Mouse (Mus musculus) Muller cell, postnatal 12 days (primary cell): ENCODE measurements around the gene Spin2d.
"Not testable (repeated sequence)": the region's sequence is repeated elsewhere in the genome, so short reads cannot be mapped to it uniquely, and the experiment has no call there.

Source experiments
- DNase-seq: peaks from one replicate; pipeline ENCODE4 v3.0.0-alpha.2; 2015; ENCODE audit errors: inconsistent ontology term

The Spin2d gene

DNA sequence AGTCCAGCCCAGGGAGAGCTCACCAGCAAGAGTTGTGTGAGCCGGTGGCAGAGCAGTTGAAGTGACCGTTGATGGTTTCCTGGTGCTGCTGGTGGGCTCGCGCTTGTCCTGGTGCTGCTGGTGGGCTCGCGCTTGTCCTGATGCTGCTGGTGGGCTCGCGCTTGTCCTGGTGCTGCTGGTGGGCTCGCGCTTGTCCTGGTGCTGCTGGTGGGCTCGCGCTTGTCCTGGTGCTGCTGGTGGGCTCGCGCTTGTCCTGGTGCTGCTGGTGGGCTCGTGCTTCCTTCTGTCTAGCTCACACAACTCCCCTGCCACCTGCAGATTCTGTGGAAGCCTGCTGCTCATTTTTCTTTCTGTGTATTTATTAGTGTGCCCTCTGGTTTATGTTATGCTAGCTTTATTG lies at the start of gene Spin2d:
Gene Spin2d, minus strand, starts transcription at position 101 of the 400 bp plus-strand sequence.
- DNase-seq: not testable (repeated sequence)

DNA sequence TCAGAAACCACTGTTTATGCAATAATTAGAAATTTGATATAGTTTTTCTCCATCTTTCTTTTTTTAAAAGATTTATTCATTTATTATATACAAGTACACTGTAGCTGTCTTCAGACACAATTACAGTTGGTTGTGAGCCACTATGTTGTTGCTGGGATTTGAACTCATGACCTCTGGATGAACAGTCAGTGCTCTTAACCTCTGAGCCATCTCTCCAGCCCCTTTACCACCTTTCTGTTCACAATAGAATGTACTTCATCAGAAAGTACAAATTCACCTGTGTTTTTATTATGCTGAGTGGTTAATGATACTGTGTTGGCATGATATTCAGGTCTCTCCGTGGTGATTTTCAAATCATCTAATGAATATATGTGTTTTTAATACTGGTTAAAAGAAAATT lies 48.6 kb upstream of the Spin2d start:
- no peak for DNase-seq

DNA sequence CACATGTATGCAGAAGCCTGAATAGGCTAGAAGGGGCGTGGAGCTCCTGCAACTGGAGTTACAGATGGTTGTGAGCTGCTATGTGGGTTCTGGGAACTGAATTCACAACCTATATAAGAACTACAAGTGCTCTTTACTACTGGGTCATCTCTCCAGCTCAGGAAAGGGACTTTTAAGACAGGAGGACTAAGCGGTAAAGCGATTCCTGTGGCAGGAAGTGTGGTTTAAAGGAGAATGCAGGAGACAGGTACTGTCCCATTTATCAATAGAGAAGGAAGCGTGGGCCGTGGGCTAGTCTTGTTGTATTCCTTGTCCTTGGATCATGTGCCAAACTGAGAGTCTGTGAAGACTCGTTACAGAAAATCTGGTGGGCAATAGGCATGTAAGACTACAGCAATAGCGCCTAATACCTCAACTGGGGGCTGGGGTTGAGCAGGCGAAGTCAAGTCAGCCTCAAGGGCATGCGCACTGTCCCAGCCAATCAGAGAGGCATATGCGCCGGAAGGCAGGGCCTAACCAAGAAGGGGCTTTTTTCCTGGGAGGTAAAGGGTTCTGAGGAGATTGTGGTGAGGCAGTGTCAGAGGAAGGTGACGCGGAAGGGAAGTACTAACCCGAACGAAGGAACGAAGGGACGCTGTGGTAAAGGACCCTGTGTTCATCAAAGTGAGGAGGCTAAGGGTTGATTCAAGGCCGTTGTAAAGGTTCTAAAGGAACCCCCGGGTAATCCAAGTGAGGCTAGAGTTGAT lies 37.2 kb upstream of the Spin2d start, which contains the start of gene Xlr4b:
Gene Xlr4b, plus strand, starts transcription at position 515 of the 746 bp plus-strand sequence.
- not testable (repeated sequence) for DNase-seq

DNA sequence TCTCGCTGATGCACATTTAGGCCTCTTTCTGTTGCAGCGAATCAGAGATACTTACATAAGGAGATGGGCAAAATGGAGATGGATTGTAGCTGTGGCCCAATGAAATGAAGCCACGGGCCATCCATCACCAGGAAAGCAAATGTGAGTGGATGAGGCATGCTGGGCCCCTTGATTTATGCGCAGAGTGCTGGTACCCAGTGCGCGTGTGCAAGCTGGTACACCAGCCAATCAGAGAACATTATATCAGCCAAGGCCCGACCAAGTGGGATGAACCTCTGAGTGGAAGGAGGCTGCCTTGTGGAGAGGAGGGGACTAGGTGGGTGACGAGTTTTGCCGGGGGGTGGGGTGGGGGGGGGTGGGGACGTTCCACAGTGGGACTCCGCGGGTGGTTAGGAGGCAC lies 15.1 kb upstream of the Spin2d start, which contains the start of gene Xlr3b:
Gene Xlr3b, plus strand, starts transcription at position 274 of the 400 bp plus-strand sequence.
- DNase-seq: not testable (repeated sequence)

DNA sequence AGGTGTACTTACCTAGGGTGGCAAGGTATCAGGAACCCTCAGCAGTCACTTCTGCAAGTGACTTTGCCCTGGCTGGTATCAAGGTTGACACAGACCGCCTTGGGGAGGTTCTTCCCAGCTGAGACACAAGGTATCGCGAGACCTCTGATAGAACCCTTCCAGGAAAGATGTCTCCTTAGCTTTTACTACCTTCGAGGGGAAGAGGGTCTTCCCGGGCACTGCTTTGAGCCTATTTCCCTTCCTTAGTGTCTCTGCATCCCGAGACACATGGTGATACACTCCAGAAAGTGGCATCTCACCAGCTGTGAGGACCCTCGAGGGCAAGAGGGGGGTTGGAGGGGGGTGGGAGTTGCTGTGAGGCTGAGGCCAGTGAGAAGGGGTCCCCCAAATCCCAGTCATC lies 27.4 kb downstream of the Spin2d start, which contains the start of gene DXBay18:
Gene DXBay18, minus strand, starts transcription at position 101 of the 400 bp plus-strand sequence.
- DNase-seq: not testable (repeated sequence)

DNA sequence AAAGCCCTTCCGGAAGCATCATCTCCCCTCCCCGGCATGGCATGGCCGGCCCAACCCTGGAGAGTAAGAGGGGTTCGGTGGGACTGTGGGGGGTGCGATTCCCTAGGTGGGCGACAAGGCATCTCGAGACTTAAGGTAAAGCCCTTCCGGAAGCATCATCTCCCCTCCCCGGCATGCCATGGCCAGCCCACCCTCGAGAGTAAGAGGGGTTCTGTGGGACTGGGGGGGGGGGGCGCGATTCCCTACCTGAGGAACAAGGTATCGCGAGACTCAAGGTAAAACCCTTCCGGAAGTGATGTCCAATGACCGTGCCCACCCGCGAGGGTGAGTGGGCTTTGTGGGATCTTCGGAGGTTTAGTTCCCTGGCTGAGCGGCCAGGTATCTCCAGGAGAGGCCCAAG lies 28.3 kb downstream of the Spin2d start, which contains the start of gene Xlr5b:
Gene Xlr5b, plus strand, starts transcription at position 301 of the 400 bp plus-strand sequence.
- not testable (repeated sequence) for DNase-seq

DNA sequence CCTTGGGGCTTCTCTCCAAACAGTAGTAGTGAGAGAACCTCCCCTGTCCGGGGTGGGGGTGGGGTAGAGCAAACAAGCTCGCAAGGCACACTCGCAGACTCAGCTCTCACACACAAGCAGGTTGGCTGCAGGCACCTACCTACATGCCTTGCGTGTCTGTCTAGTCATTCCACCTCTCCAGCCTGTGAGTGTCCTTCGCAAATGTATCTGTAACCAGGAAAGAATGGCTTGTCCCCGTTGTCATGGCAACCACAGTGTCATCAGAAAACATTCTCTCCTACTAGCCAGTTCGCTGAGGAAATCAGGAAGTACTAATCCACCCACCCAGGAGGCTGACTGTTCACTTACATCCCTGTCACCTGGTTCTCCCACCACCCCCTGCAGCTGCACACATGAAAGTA lies 33.6 kb downstream of the Spin2d start:
- DNase-seq: not testable (repeated sequence)
